Mouse (Mus musculus) frontal cortex, postnatal 10 days (tissue): ENCODE measurements at regions not wholly inside any gene's neighbourhood (a gene's known extent, or its start where the extent isn't known, plus 50 kb on each side); places are given as distances from the start of the nearest gene placed in this dataset.

Source experiments
- DNase-seq, 2 experiments: peaks; one replicate each; pipeline ENCODE4 v3.0.0; 2022; ENCODE audit warnings: low spot score in 2 of 2, mixed read lengths in 1 of 2

DNA sequence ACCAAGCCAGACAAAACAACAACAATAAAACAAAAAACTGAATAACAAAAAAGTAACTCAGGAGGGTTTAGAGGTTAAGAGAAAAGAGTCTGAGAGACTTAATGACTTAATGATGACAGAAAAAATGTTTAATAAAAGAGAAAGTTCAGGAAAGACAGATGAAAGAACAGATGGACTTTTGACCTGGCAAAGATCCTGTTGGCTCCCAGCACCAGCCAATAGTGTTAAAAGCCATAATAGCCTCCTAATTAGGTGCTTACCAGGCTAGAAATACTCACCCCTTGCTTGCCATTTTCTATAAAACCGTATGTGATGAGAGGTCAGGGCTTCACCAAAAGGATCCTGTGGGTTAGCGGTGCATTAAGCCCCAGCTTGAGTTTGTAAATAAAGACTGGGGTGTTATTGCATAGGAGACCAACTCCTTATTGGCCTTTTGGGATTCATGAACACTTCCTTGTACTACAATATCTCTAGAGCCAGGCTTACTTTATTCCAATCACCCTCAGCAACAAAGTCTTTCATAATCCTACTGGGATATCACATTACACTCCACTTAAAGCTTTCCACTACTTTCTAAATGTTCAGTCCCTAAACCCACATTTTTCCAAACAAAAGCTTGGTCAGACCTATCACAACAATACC is 282.1 kb upstream of the Rasa1 start:
- DNase-seq: no peak

DNA sequence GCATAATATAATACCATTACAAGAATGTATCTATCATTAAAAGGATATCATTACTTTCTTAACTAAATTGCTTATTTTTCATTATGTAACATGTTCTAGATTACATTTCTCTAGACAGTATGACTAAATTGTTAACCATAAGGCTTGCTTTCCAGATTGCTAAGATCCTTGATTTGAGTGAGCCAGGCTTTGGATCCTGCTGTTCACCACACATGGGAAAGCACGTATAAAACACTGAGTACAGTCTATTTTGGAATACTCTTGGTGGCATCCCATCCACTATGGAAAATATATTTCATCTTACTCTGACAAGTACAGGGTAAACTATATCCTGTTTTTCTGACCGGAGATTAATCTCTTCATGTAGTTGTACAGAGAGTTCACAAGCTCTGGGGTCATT is 268.9 kb upstream of the Rasa1 start:
- DNase-seq: no peak

DNA sequence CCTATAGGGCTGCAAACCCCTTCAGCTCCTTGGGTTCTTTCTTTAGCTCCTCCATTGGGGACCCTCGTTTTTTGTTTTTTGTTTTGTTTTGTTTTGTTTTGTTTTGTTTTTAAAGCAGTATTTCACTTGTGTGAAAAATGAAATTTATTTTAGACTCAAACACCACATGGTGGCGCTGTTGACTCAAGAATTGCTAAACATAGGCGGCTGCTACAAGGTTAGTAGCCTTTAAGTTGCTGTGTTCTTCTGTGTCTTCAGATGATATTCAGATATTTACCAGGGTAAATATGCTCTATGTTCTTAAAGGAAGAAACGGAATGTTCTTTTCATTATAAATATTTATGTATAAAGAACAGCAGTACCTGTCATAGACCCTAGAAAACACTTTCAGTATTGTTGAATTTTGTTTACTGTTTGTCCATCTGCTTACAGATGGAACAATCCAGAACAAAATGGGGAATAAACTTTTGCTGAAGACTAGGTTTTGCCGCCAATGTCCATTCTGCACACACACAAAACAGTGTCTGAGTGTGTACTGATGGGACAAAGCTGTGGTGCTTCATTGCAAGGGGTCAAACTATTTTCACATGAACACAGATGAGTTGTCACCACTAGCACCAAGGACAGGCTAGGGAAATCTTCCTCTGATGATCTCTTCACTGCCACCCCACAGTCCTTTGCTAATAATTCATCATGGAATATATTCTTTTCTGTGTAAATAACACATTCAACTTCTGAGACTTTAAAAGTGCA is 267.3 kb upstream of the Rasa1 start:
- peak; percentile 5 to 39 for DNase-seq

DNA sequence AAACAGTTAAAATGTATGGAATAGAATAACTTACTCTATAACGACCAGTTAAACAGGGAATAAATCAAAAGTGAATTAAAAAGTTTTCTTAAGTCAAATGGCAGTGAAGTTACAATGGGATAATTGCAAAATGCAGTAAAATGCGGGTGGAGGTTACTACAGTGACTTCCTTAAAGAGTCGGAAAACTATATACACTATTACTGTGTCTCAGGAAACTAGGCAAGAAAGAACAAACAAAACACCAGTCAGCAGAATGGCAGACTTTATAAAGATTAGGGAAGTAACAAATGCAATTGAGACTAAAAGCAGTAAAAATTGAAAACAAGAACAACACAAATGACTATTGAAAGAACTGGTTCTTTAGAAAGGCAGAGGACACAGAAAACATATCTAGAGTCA is 264.1 kb upstream of the Rasa1 start:
- no peak for DNase-seq

DNA sequence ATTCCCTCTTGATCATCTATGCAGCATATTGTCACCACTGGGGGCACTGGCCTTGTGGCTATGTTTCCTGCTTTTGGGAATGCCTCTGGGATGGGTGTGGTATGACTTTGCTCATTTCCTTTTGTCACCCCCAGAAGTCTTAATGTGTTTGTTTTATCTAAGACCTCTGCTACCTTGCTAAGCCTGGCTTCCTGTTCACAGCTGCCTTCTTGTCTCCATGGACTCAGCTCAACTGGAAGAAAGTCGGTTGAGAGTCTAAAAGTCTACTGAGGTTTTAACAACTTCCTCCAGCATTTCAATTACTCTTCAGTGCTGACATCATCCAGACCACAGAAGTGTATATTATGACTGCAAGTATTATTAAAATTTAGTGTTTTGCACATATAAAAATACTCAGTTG is 220.7 kb upstream of the Rasa1 start:
- no peak for DNase-seq

DNA sequence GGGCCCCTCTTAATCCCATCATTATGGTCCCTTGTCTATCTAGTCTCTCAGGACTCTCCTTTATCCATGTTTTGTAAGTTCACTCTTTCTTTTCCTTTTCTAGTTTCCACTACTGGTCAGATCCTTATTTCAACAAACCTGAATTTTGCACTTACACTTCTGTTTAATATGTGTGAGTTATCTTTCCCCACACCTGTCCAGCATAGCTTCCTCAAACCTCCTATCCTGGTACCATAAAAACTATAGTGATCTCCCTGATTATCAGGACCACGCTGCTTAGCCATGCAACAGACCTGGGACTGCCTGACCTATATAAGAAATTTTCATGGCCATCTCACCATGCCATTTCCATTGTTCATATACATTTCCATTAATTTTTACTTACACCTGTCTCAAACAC is 219.6 kb upstream of the Rasa1 start:
- DNase-seq: no peak

DNA sequence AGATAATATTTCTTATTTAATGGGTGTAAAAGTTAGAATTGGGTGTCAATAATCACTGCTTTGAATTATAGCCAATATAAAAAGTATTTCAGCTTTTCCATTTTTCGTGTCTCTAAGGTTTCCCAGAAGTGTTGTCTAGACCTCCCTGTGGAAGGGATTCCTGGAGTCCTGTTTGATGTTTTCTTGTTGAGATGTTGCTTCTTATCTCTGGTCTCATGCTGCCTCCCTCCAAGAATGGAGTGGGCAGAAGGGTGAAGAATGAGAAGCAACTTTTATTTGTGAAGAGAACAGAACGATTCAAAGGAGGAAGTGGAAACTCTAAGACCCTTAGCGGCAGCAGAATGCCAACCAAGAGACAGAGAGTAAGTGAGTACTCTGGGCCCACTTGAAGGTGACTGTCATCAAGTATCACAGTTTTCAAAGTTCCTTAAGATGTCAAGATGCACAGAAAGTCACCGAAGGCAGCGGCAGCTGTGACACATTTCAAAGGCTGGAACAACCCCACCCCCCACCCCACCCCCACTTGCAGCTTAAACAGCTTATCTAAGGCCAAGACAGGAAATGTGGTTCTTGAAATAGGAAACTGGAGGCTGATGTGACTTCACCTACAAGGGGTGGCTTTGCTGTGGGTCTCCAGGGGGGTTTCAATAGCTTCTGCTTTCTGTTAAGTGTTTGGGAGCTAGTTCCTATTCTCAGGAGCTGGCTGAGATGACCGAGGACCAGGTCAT is 218.6 kb upstream of the Rasa1 start:
- DNase-seq: no peak

DNA sequence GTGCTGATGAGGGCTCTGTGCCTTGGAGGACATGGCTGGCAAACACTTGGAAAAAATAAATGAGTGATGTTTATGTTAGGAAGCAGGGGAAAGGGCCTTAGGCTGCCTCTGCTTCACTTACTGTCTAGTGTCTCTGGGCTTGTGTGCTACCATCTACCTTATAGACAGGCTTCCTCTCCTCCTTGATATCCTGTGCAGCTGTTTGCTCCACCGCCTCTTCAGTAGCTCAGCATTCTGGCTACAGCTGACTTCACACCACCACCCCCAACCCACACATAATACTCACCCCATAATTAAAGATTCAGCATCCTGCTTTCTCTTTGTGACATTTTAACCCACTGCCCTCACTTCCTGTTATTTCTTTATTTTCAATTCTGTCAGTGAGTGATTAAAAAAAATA is 217.9 kb upstream of the Rasa1 start:
- no peak for DNase-seq

DNA sequence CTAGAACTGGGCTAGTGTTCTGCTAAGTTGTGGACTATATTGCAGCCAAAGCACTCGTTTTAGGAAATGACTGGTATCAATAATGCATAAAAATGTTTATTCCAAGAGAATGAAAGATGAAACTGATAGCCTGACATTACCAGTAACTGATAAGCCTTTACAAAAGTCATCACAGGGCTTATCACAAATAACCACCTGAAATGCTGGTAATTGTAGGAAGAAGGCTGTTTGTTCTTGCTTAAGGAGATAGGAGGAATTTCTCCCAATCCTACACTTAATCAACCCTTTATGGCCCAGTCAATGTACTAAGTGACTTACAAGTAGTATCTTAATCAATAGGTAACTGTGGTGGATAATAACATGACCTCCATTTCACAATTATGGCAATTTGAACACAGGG is 217.1 kb upstream of the Rasa1 start:
- no peak for DNase-seq

DNA sequence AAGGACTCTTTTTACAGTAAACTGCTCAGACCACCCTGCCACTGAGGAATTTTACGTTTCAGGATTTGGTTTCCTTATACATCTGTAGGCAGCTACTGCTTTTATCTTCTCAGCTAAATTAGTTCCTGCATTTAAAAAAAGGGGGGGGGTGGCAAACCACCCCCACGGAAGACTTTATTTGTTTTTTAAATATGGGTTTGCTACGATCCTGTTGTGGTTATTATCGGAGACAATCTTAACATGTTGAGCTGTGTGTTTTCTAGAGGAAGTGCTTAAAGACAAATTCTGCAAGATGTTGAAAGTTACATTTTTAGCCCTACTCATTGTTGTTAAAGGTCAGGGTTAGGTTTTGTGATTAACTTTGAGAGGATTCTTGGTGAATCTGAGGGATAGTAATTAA is 216.1 kb upstream of the Rasa1 start:
- DNase-seq: no peak

DNA sequence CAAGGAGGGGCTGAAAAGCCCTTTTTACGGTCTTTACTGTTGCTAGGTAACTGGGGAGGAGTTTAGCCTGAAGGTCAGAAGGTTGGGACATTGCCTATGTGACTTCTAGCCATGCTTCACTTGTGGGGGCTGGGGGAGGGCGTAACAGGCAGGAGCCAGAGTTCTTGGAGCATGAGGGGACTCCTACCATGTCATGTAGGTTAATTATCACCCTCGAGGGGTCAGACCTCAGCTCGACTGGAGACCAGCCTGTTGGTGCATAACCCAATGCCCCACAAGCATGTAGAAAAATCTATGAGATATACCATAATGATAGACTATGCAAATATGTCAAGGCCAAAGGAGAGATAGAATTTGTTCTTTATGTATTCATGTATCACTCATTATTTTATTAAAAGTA is 215.1 kb upstream of the Rasa1 start:
- no peak for DNase-seq

DNA sequence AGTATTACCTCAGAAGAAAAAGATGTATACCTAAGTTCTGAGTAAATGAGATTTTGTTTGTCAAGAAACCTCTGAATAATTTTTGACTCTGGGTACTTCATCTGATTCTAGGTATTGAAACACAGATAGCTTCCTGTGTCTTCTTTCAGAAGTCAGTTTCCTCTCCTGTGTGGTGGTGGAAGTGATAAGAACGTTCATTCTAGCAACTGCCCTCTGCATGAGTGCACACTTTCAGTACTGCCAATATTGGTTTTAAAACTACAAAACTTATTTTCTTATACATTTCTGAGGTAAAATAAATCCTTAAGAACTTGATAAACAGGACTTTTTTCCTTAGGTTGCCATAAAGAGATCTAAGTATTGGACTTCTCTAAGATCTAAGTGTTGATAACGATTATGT is 209.8 kb upstream of the Rasa1 start:
- no peak for DNase-seq

DNA sequence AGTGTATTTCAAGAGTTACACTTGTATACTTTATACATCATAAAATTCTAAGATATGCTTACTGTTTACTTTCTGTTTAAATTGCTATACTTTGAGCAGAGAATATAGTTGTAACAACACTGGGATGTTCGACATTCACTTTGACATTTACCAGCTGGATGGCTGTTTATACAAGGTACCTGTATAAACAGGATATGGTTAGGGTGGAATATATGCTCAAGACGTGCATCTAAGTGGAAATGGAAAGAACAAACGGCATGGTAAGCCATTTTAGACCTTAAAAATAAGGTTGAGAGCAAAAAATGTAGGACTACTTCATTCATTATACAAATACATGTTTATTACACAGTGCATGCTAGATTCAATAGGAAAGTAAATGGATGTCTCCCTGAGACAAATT is 195.9 kb upstream of the Rasa1 start:
- no peak for DNase-seq

DNA sequence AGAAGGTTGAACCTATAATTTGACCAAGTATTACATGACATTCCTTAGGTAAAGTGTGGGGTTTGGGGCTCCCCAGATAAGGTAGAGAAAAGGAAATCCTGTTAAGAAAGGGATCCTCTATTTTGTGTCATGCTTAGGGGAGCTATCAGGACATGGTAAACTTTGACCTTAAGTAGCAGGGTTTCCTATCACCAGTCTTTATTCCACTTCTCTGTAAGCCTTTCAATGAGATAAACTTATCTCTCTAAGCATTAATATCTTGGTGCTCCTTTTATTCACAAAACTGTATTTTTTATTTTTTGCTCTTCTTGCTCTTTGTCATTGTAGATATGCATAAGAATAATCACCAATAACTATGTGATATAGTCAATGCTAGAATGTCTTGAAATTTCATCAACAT is 194.4 kb upstream of the Rasa1 start:
- no peak for DNase-seq

DNA sequence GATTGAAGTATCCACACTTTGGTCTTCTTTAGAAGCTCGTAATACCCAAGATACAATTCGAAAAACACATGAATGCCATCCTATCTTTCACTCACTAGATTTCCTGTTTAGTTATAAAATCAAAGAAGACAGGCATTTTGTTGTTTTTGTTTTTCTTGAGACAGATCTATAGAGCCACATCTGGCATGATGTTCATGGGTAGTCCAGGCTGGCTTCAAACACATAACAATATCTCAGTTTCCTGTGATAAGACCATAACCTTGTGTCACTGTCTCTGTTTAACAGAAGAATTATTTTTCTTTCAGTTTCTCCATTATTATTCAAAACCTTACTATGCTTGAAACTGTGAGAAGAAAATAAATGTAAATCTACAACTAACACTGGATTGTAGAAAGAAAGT is 190.5 kb upstream of the Rasa1 start:
- DNase-seq: no peak

DNA sequence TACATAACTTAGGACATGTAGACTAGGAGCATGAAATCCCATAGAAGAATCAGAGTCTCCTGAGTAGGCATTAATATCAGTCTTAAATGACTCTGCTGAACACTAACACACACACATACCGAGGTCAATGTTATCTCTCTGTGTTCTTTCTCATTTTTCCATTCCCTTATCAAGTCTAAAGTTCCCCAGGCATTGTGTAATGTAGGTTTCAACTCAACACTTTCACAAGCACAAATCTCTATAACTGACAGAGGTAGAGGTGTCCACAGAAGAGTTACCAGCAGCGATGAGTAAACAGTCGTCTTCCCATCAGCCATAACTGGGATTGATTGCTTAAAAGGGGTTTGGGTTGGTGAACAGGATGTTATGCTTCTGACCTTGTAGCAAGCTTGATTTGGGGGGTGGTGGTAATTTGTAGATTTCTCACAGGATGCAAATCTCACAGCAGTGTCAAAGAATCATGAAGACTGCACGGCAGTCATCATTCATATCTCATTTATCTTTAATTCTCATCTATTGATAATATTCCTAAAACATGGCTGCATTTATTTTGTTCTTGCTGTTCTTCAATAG is 187.4 kb upstream of the Rasa1 start:
- no peak for DNase-seq

DNA sequence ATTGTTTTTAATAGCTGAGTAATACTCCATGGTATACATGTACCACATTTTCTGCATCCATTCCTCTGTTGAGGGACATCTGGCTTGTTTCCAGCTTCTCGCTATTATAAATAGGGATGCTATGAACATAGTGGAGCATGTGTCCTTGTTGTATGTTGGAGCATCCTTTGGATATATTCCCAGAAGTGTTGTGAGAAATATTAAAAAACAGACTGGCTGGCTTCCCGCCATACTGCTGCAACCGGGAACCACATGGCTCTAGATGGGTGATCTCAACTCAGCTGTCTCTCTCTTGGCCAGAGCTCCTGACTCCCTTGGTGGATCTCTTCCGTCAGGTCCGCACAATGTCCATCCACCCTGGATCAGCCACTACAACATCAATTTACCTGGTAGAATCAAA is 182.4 kb upstream of the Rasa1 start:
- no peak for DNase-seq

DNA sequence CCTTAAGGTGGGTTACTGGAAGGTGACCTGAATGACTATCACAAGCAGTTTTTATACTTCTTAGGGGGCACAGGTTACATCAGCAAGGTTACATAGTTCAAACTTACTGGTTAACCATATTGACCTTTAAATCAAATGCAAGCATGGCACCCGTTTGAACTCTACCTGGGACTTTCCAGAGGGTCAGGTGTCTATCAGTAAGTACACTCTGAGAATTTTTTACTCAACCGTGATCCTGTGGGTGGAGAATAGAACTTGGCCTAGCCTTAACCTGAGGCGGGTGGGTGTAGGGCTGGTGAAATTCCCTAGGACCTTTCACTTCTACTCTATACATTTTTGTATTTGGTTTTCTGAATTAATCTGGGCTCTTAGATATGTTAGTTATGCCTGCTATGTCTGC is 170.5 kb upstream of the Rasa1 start:
- no peak for DNase-seq

DNA sequence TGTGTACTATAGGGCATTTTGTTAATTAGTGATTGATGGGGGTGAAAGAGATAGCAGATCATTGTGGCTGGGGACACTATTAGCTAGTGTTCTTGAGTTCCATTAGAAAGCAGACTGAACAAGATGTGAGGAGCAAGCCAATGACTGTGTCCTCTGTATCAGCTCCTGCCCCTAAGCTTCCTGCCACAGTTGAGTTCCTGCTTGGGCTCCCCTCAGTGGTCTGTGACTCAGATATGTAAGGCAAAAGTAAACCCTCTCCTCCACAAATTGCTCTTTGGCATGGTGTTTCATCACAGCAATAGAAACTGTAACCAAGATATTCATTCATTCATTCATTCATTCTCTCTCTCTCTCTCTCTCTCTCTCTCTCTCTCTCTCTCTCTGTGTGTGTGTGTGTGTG is 169.7 kb upstream of the Rasa1 start:
- no peak for DNase-seq

DNA sequence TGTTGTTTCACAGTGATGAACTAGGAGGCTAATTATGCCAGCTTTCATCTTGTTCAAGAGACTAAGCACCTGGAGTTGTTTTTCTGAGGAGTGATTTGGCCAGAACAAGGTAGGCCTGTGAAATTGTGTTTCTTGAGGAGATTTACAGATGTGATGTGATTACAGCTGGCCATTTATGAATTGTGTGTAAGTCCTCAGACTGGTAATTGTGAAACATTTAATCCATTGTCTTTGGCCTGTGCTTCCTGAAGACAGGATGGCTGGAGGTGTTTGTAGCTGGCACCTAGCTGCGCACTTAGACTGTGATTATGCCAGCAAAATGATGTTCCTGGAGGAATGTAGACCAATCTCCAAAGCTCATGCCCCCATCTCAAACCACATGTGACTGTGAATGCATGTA is 150.7 kb upstream of the Rasa1 start:
- no peak for DNase-seq

DNA sequence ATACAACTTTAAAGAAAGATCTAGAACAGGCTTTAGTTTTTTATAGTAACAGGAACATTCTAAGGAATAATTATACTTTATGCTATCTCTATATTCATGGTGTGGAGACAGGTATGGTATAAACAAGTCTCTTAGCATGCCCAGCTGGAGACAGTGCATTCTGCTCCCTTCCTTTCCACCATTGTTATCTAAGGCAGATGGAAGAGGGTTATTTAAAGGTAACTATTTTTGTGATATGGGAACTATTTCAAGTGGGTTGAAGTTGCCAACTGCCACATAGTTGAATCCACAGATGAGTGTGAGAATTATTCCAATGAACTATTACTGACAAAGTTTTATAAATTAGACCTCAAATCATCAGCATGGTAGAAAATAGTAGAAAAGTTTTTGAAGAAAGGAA is 148.9 kb upstream of the Rasa1 start:
- DNase-seq: no peak

DNA sequence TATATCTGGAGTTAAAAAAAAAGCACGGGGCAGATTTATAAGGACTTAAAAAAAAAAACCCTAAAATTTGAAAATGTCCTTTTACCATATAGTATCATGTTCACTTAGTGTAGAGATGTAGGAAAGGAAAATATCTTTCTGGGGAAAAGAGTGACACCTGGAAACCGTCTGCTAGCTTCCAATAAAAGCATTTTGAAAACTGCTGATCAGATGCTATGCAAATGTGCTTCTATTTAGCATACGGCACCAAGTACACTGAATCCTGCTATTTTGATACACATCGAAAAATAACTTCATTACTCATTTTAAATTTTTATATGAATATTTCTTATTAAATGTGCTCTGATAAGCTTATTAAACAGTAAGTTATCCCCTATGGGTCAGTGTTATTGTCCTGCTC is 148.1 kb upstream of the Rasa1 start:
- DNase-seq: no peak

DNA sequence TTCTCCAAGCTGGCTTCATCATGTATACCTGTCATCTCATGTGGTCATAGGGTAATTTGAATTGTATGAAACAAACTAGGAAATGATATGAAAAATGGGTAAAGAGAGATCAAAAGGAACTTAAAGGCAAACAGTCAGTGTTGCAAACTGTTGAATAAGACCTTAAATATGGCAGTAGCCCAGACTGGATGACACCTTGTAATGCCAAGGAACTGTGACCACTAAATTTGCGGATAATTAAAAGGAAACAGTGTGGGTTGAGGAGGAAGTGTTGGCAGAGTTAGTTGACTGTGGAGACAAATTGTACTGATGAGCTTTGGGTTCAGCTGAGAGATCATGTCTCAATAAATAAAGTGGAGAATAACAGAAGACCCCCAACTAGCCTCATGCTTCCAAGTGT is 147.3 kb upstream of the Rasa1 start:
- DNase-seq: no peak
